Mouse (Mus musculus) v-Abl transformed pro-B cells (cell line): Measurements from ENCODE around the gene Slc13a5.

Experiments
- in situ Hi-C, 2 experiments: fragments of 400-800 bp; cut with MboI; formaldehyde crosslinking; loops; one replicate each; pipeline ENCODE4 v1.15.1; 2025; ENCODE audit not compliant: unreplicated experiment in 2 of 2

Gene Slc13a5

GRCm38 (mm10) chr11:72207834-72208377, 59.1 kb downstream of the Slc13a5 start:
- in situ Hi-C loops, result loop anchor here (10.0 to 25.0 kb wide), 4 partner anchors 153 to 1196 kb away; partner anchors contain the start of genes Cyb5d2 (in 1 of the 2), Derl2 (in 1 of the 2), Dhx33 (in 1 of the 2) and Mis12 (in 1 of the 2)

GRCm38 (mm10) chr11:72207204-72207833, 59.7 kb downstream of the Slc13a5 start, which contains the start of the genes 4933427D14Rik and Txndc17:
4933427D14Rik (minus strand) TSS chr11:72207459.
Txndc17 (plus strand) TSS chr11:72207547.
- in situ Hi-C loops, result loop anchor here (10.0 to 25.0 kb wide), 4 partner anchors 153 to 1195 kb away; partner anchors contain the start of genes Cyb5d2 (in 1 of the 2), Derl2 (in 1 of the 2), Dhx33 (in 1 of the 2) and Mis12 (in 1 of the 2)

- in situ Hi-C loops, result loop anchor here (10.0 to 25.0 kb wide), 4 partner anchors 152 to 1194 kb away; partner anchors contain the start of genes Cyb5d2 (in 1 of the 2), Derl2 (in 1 of the 2), Dhx33 (in 1 of the 2) and Mis12 (in 1 of the 2)
These were observed 60.5 kb downstream of the Slc13a5 start, which contains the start of gene Gm43951 for GRCm38 (mm10) chr11:72206341-72207203. Gm43951 (minus strand) TSS chr11:72206840.

GRCm38 (mm10) chr11:72205256-72205655, 61.8 kb downstream of the Slc13a5 start:
- in situ Hi-C loops, result loop anchor here (10.0 to 25.0 kb wide), 4 partner anchors 150 to 1193 kb away; partner anchors contain the start of genes Cyb5d2 (in 1 of the 2), Derl2 (in 1 of the 2), Dhx33 (in 1 of the 2) and Mis12 (in 1 of the 2)

GRCm38 (mm10) chr11:72203440-72203839, 63.6 kb downstream of the Slc13a5 start:
- in situ Hi-C loops, result loop anchor here (10.0 to 25.0 kb wide), 4 partner anchors 149 to 1191 kb away; partner anchors contain the start of genes Cyb5d2 (in 1 of the 2), Derl2 (in 1 of the 2), Dhx33 (in 1 of the 2) and Mis12 (in 1 of the 2)

- in situ Hi-C loops, result no loop called here
These were observed 70.5 kb downstream of the Slc13a5 start for GRCm38 (mm10) chr11:72196506-72196905.

GRCm38 (mm10) chr11:72194259-72194658, 72.8 kb downstream of the Slc13a5 start:
- in situ Hi-C loops, result no loop called here
